Mouse (Mus musculus) stomach, adult 2 months (tissue): Measurements from ENCODE around the gene Olfr402. TPM values are rescaled to one million over a fixed set of nuclear protein-coding genes. Genes with fewer than 3 reads are reported as not detected.

ENCODE experiments used
- polyA plus RNA-seq: library from polyadenylated mRNA; depleted of rRNA; stranded (reverse); fragments of >200 nt; gene quantifications from 2 replicates; pipeline ENCODE4 v1.2.3, GENCODE M21; 2012; rRNA removed

Olfr402 gene
- polyA plus RNA-seq, result not detected in 2 replicates

DNA sequence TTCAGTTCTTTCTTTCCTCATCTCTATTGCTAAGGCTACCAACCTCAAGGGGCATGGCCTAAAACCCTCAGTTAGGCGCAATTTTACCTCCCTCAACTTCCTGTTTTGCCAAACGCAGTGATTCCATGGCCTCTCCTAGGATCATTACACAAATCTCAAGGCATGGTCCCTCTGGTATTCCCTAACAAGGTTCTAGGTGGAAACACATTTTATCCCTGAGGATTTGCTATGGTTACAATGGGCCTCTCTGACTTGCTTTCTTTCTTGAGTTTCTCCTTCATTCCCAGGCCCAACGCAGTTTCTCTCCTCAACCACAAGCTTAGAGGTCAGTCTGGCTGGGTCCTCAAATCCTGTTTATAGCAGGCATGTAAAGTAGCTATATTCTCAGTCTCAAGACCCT lies at the start of gene Olfr402:
Gene Olfr402 (plus strand): TSS at position 301 of the 400 bp plus-strand sequence.

DNA sequence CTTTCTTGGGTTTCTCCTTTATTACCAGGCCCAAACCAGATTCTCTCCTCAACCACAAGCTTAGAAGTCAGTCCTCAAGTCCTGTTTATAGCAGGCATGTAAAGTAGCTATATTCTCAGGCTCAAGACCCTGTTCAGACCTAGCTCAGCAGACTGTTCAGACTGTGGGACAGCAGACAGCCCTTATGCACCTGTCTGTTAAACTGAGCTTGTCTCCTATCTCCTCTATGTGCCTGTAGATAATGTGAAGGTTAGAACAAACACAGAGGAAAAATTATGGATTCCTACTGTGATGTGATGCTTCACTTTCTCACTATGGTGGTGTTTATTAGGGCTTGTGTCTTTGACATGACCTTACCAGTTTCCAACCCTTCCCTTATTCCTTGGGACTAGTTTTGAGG lies 39.9 kb upstream of the Olfr402 start, which contains the start of gene Olfr401:
Gene Olfr401 (plus strand): TSS at position 301 of the 400 bp plus-strand sequence.

DNA sequence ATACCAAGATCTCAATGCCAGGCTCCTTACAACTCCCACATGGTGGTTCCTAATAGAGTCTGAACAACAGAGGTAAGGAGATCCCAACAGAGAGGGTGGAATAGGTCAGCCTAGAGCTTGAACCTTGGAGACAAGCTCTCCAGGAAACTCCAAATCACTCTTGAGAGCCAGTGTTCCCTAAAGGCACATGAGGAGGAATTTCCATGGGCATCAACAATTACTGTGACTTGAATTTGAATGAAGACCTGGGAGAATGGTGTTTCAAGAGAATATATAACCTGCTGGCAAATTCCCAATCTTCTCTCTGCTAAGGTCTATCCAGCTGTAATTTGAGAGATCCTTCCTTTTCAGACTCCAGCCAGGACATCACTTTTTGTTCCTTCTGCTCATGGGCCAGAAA lies 32.6 kb downstream of the Olfr402 start, which contains the start of gene Olfr403:
Gene Olfr403 (plus strand): TSS at position 301 of the 400 bp plus-strand sequence.

Other genes with a start within 250 kb of the Olfr402 start
- not detected in 2 replicates for gene Olfr395, start 244.2 kb upstream of the Olfr402 start, polyA plus RNA-seq
- not detected in 2 replicates for gene Olfr23, start 216.9 kb upstream of the Olfr402 start, polyA plus RNA-seq
- not detected in 2 replicates for gene Olfr397, start 192.7 kb upstream of the Olfr402 start, polyA plus RNA-seq
- not detected in 2 replicates for gene Olfr398, start 163.1 kb upstream of the Olfr402 start, polyA plus RNA-seq
- gene Olfr139, start 97.0 kb upstream of the Olfr402 start, polyA plus RNA-seq, result not detected in 2 replicates
- gene Olfr399, start 96.9 kb upstream of the Olfr402 start, polyA plus RNA-seq, result not detected in 2 replicates
- not detected in 2 replicates for gene Zfp616, start 83.6 kb upstream of the Olfr402 start, polyA plus RNA-seq
- gene Olfr401, start 39.8 kb upstream of the Olfr402 start, polyA plus RNA-seq, result not detected in 2 replicates
- gene Olfr403, start 32.7 kb downstream of the Olfr402 start, polyA plus RNA-seq, result not detected in 2 replicates
- gene Olfr43, start 57.9 kb downstream of the Olfr402 start, polyA plus RNA-seq, result not detected in 2 replicates
- not detected in 2 replicates for gene Olfr406, start 106.3 kb downstream of the Olfr402 start, polyA plus RNA-seq
- not detected in 2 replicates for gene Olfr59, start 130.2 kb downstream of the Olfr402 start, polyA plus RNA-seq
- not detected in 2 replicates for gene Olfr410, start 184.5 kb downstream of the Olfr402 start, polyA plus RNA-seq
- gene Olfr411, start 199.1 kb downstream of the Olfr402 start, polyA plus RNA-seq, result not detected in 2 replicates
- gene Olfr412, start 208.5 kb downstream of the Olfr402 start, polyA plus RNA-seq, result not detected in 2 replicates